Mouse (Mus musculus) kidney, adult 2 months (tissue): ENCODE measurements around the gene Ccdc62.

Experiments
- CTCF ChIP-seq: fragments of 200-500 bp; conservative IDR thresholded peaks from 2 replicates; pipeline ENCODE4 v1.5.1; 2011; ENCODE audit warnings: low read depth, mild to moderate bottlenecking, control low read depth, low read length, moderate library complexity, mixed read lengths; ENCODE audit not compliant: insufficient read depth, insufficient read length
- POLR2A ChIP-seq: fragments of 200-500 bp; IDR thresholded peaks from one replicate; pipeline ENCODE4 v1.6.1; 2011; ENCODE audit warnings: low read depth, low read length, control low read depth

DNA sequence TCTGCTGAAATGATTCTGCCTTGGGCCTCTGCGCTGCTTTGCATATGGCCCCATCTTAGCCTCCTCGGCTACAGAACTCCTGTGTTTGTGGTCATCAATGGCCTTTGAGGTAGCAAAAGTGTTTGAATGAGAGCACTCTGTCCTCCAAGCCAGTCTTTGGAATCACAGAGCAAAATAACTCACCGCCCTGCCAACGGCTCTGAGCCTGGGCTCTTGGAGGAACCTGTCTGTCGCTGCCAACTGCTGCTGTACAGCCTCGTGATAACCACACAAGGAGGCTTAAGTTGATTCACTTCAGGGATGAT lies 50.7 kb downstream of the Ccdc62 start:
- no peak for TF ChIP-seq CTCF
- TF ChIP-seq POLR2A: no peak
